Mouse (Mus musculus): ENCODE measurements around the gene Lgals9. TPM values are rescaled to one million over a fixed set of nuclear protein-coding genes. Genes with fewer than 3 reads are reported as not detected.

The Lgals9 gene
- polyA plus RNA-seq, 1 experiment from 2014 or later: 1.8 TPM

DNA sequence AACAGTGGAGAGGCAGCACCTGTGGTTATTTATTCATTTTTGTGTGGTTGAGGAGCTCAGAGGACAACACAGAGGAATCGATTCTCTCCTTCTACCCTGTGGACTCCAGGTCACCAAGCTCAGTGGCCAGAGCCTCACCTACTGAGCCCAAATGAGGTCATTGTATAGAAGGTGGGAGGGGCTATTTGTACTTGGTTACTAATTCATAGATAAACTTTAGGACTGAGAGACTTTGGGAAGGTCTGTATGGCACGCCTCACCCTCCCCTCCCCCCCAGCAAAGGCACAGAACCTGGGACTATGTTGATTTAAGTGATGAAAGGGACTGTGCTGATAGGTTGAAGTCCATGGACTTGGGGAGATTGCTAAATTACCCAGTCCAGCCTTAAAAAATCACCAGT, 2.7 kb downstream of the Lgals9 start:
- 89% methylated on average over 2 of the region's 2 CpGs for WGBS
- Histone ChIP-seq H3K4me1 (0 out of 2 replicates have a peak, but pooled peaks cover 4% of the 10 kb centered on the region), H3K27me3 (ENCODE audit: low read depth, poor library complexity, severe bottlenecking) (no peaks in the 10 kb centered on the region), H3K27ac (no peak overlapping the region), H3K9me3 (replicated peaks) (no peaks in the 10 kb centered on the region), H3K4me3 (no peak overlapping the region), H3K36me3 (no peaks in the 10 kb centered on the region)
- no peak for DNase-seq (ENCODE audit: low spot score)

DNA sequence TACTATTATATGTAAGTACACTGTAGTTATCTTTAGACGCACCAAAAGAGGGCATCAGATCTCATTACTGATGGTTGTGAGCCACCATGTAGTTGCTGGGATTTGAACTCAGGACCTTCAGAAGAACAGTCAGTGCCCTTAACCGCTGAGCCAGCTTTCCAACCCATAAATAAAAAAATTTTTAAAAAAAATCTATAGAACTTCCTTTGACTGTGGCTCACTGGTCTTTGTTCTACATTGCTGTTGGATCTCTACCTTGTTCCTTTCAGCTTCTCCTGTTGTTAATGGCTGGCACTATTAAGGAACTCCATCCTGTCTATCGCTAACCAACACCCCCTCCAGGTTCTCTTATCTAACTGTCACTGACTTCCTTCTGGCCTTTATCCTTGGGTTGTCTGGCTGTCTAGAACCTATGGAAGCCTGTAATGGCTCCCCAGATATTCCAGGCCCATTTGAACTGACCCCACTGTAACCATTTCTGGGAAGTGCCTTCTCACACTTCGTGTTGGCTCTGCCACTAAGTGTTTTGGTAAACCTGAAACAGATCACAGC, 4.6 kb downstream of the Lgals9 start:
- 0 out of 2 replicates have a peak, but pooled peaks cover 4% of the 10 kb centered on the region for H3K4me1 ChIP-seq
- H3K36me3 ChIP-seq: no peaks in the 10 kb centered on the region
- no peak for DNase-seq (ENCODE audit: low spot score)
- H3K4me3 ChIP-seq: no peak overlapping the region
- no peak overlapping the region for H3K27ac ChIP-seq
- H3K27me3 ChIP-seq (ENCODE audit: low read depth, poor library complexity, severe bottlenecking): no peaks in the 10 kb centered on the region
- WGBS: 73% methylated on average over 4 of the region's 4 CpGs
- no peaks in the 10 kb centered on the region for H3K9me3 ChIP-seq (replicated peaks)

- H3K4me1 ChIP-seq: peaks cover 11% of the 10 kb centered on the region
- no peaks in the 10 kb centered on the region for H3K9me3 ChIP-seq (replicated peaks)
- H3K27ac ChIP-seq: no peak overlapping the region
- H3K36me3 ChIP-seq: no peaks in the 10 kb centered on the region
- DNase-seq (ENCODE audit: low spot score): no peak
- no peak overlapping the region for H3K4me3 ChIP-seq
- no peaks in the 10 kb centered on the region for H3K27me3 ChIP-seq (ENCODE audit: low read depth, poor library complexity, severe bottlenecking)
- 86% methylated on average over 12 of the region's 12 CpGs for WGBS
These were observed 6.3 kb downstream of the Lgals9 start for GRCm38 (mm10) chr11:78978176-78979019.

- Histone ChIP-seq H3K36me3 (no peaks in the 10 kb centered on the region), H3K27ac (no peak overlapping the region), H3K4me1 (peaks cover 23% of the 10 kb centered on the region), H3K4me3 (no peak overlapping the region), H3K27me3 (ENCODE audit: low read depth, poor library complexity, severe bottlenecking) (no peaks in the 10 kb centered on the region), H3K9me3 (replicated peaks) (no peaks in the 10 kb centered on the region)
- DNase-seq (ENCODE audit: low spot score): no peak
- WGBS: 79% methylated on average over 8 of the region's 8 CpGs
These were observed 7.8 kb downstream of the Lgals9 start for GRCm38 (mm10) chr11:78976731-78977510.

DNA sequence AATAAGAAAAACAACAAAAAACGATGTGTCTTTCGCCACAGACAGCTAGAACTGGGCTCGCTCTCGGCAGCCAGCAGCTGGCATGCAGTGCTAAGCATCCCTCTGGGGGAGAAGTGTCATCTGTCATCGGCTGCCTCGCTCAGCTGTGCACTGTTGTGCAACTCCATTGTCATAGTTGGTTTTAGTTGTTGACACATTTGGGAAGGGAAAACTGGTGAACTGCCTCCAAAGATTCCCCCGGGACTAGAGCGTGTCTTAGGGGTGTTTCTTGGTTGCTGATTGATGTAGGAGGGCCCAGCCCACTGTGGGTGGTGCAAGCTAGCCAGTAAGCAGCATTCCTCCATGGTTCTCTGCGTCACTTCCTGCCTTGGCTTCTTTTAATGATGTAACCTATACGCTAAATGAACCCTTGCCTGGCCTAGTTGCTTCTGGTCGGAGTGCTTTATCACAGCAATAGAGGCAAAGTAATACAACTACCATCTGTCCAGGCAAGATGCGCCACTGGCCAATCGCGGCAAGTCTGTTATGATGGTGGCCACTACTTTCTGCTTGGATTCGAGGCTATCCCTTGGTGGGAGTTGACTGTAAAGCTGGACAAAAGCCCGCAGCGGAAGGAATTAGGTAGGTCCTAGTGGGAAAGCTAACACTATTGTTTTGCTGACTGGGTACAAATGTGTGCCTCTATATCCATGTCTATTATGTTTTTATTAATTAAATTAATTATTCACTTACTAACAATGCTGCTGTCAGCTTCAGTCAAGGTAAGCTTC, 11.2 kb downstream of the Lgals9 start:
- peaks cover 30% of the 10 kb centered on the region for H3K4me1 ChIP-seq
- no peaks in the 10 kb centered on the region for H3K36me3 ChIP-seq
- no peak overlapping the region for H3K4me3 ChIP-seq
- DNase-seq (ENCODE audit: low spot score): no peak
- no peaks in the 10 kb centered on the region for H3K9me3 ChIP-seq (replicated peaks)
- no peaks in the 10 kb centered on the region for H3K27me3 ChIP-seq (ENCODE audit: low read depth, poor library complexity, severe bottlenecking)
- peak overlapping the region; percentile 68 for H3K27ac ChIP-seq
- 82% methylated on average over 17 of the region's 17 CpGs for WGBS

- WGBS: 64% methylated on average over 8 of the region's 8 CpGs
These were observed 11.9 kb downstream of the Lgals9 start for GRCm38 (mm10) chr11:78972811-78973351.

DNA sequence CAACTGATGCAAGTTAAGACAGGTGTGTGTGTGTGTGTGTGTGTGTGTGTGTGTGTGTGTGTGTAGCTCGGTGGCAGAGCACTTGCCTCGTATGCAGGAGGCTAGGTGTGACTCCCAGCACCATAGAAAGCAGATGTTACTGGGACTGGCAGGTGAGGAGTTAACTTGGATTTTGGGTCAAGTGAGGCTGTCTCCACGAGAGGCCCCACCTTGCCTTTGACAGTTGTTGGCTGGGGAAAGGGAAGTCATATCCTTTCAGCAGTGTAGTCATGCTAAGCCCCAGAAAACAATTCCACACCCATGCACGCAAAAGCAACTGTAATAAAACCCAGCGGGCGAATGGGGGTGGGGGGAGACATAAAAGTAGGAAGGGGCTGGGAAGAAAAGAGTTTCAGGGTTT, 12.4 kb downstream of the Lgals9 start:
- H3K27ac ChIP-seq: peak overlapping the region; percentile 68
- WGBS: 30% methylated on average over 6 of the region's 6 CpGs
- no peaks in the 10 kb centered on the region for H3K9me3 ChIP-seq (replicated peaks)
- no peaks in the 10 kb centered on the region for H3K36me3 ChIP-seq
- peak overlapping the region; percentile 7; the same call in 1 of the 2 replicates for H3K4me3 ChIP-seq
- H3K4me1 ChIP-seq: peaks cover 30% of the 10 kb centered on the region
- no peaks in the 10 kb centered on the region for H3K27me3 ChIP-seq (ENCODE audit: low read depth, poor library complexity, severe bottlenecking)
- DNase-seq (ENCODE audit: low spot score): peak; percentile 40

More at GRCm38 (mm10) chr11:78972811-78973351, 11.9 kb downstream of the Lgals9 start:
- peak; percentile 54 for DNase-seq (ENCODE audit: low spot score)
- Histone ChIP-seq H3K27ac (peak overlapping the region; percentile 68), H3K4me1 (peaks cover 30% of the 10 kb centered on the region), H3K36me3 (no peaks in the 10 kb centered on the region), H3K4me3 (peak overlapping the region; percentile 7; the same call in 1 of the 2 replicates), H3K27me3 (ENCODE audit: low read depth, poor library complexity, severe bottlenecking) (no peaks in the 10 kb centered on the region), H3K9me3 (replicated peaks) (no peaks in the 10 kb centered on the region)

GRCm38 (mm10) chr11:78971746-78972145, 13.0 kb downstream of the Lgals9 start:
- DNase-seq (ENCODE audit: low spot score): no peak
- H3K4me1 ChIP-seq: peaks cover 30% of the 10 kb centered on the region
- H3K36me3 ChIP-seq: no peaks in the 10 kb centered on the region
- whole genome bisulfite sequencing: 88% methylated on average over 3 of the region's 3 CpGs
- no peaks in the 10 kb centered on the region for H3K9me3 ChIP-seq (replicated peaks)
- no peak overlapping the region for H3K4me3 ChIP-seq
- peak overlapping the region; percentile 68 for H3K27ac ChIP-seq
- H3K27me3 ChIP-seq (ENCODE audit: low read depth, poor library complexity, severe bottlenecking): no peaks in the 10 kb centered on the region

GRCm38 (mm10) chr11:78971096-78971495, 13.7 kb downstream of the Lgals9 start:
- DNase-seq (ENCODE audit: low spot score): no peak
- WGBS: 95% methylated on average over 8 of the region's 8 CpGs
- Histone ChIP-seq H3K27ac (0 out of 2 replicates have a peak overlapping the region, but pooled peaks have one; percentile 68), H3K4me3 (no peak overlapping the region), H3K9me3 (replicated peaks) (no peaks in the 10 kb centered on the region), H3K27me3 (ENCODE audit: low read depth, poor library complexity, severe bottlenecking) (no peaks in the 10 kb centered on the region), H3K4me1 (peaks cover 30% of the 10 kb centered on the region), H3K36me3 (no peaks in the 10 kb centered on the region)

DNA sequence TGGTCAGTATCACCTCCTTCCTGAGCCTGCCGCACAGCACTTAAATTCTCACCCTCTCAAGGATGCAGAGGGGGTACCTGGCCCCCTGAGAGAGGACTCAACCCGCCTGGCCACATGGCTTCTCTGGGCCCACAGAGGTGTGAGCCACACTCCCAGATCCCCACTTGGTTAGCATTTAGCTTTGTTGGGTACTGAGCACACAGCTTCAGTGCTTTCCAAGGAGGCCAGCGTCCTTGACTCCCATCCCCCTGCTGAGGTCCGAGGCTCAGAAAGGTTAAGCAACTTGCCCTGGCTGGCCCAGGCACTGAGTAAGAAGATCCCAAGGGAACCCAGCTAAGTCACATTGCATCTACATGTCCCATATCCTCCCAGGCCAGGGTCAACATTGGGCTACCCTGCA, 16.6 kb downstream of the Lgals9 start:
- WGBS: 76% methylated on average over 4 of the region's 4 CpGs
- Histone ChIP-seq H3K4me1 (peaks cover 19% of the 10 kb centered on the region), H3K9me3 (replicated peaks) (no peaks in the 10 kb centered on the region), H3K27ac (no peak overlapping the region), H3K4me3 (no peak overlapping the region), H3K27me3 (ENCODE audit: low read depth, poor library complexity, severe bottlenecking) (no peaks in the 10 kb centered on the region), H3K36me3 (no peaks in the 10 kb centered on the region)
- DNase-seq (ENCODE audit: low spot score): no peak

GRCm38 (mm10) chr11:78967371-78967770, 17.4 kb downstream of the Lgals9 start:
- DNase-seq (ENCODE audit: low spot score): peak; percentile 49
- Histone ChIP-seq H3K4me1 (peaks cover 12% of the 10 kb centered on the region), H3K36me3 (no peaks in the 10 kb centered on the region), H3K4me3 (no peak overlapping the region), H3K9me3 (replicated peaks) (no peaks in the 10 kb centered on the region), H3K27me3 (ENCODE audit: low read depth, poor library complexity, severe bottlenecking) (no peaks in the 10 kb centered on the region), H3K27ac (no peak overlapping the region)
- 29% methylated on average over 4 of the region's 4 CpGs for WGBS

GRCm38 (mm10) chr11:78961221-78961620, 23.5 kb downstream of the Lgals9 start:
- no peak for DNase-seq (ENCODE audit: low spot score)
- Histone ChIP-seq H3K9me3 (replicated peaks) (no peaks in the 10 kb centered on the region), H3K27me3 (ENCODE audit: low read depth, poor library complexity, severe bottlenecking) (peaks cover 4% of the 10 kb centered on the region; the same call in 1 of the 2 replicates), H3K27ac (no peak overlapping the region), H3K36me3 (no peaks in the 10 kb centered on the region), H3K4me3 (no peak overlapping the region), H3K4me1 (no peaks in the 10 kb centered on the region)
- 67% methylated on average over 5 of the region's 5 CpGs for WGBS

Data from limb, embryonic 10.5 days (tissue).